Mouse (Mus musculus) lung, postnatal 0 days (tissue): ENCODE data around the gene Mylpf. TPM values are rescaled to one million over a fixed set of nuclear protein-coding genes. Genes with fewer than 3 reads are reported as not detected.
A peak's percentile ranks its signal among the peaks of the same experiment; 100 is the strongest.
"Not testable (repeated sequence)": the region's sequence is repeated elsewhere in the genome, so short reads cannot be mapped to it uniquely, and the experiment has no call there.

Experiments used
- ATAC-seq: fragments of 200-750 bp; cut with Nextera tagmentation; 2 replicates; pipeline ENCODE4 v1.8.0; 2017; ENCODE audit warnings: moderate library complexity
- DNase-seq: peaks from one replicate; pipeline ENCODE4 v3.0.0-alpha.2; 2016; ENCODE audit warnings: low spot score
- H3K27ac ChIP-seq: fragments of 300-500 bp; sonication (generic); 2 replicates; pipeline ENCODE4 v1.5.1; 2014; ENCODE audit warnings: antibody characterized with exemption, mild to moderate bottlenecking, low read length, mixed read lengths
- H3K27me3 ChIP-seq: fragments of 300-500 bp; sonication (generic); replicated peaks from 2 replicates; pipeline ENCODE4 v1.6.1; 2014; ENCODE audit warnings: low read length, mixed read lengths; ENCODE audit not compliant: insufficient read depth
- H3K36me3 ChIP-seq: fragments of 300-500 bp; sonication (generic); 2 replicates; pipeline ENCODE4 v1.6.1; 2014; ENCODE audit warnings: low read length, mixed read lengths; ENCODE audit not compliant: insufficient read depth
- H3K4me1 ChIP-seq: fragments of 300-500 bp; sonication (generic); 2 replicates; pipeline ENCODE4 v1.6.1; 2014; ENCODE audit warnings: antibody characterized with exemption, low read depth, low read length, mixed read lengths; ENCODE audit not compliant: insufficient read depth
- H3K4me2 ChIP-seq: fragments of 300-500 bp; sonication (generic); replicated peaks from 2 replicates; pipeline ENCODE4 v1.6.1; 2014; ENCODE audit warnings: low read depth, mild to moderate bottlenecking, low read length, moderate library complexity, mixed read lengths
- H3K4me3 ChIP-seq: fragments of 300-500 bp; sonication (generic); 2 replicates; pipeline ENCODE4 v1.5.1; 2014; ENCODE audit warnings: low read depth, low read length
- H3K9ac ChIP-seq: fragments of 300-500 bp; sonication (generic); replicated peaks from 2 replicates; pipeline ENCODE4 v1.6.1; 2014; ENCODE audit warnings: low read depth, mild to moderate bottlenecking
- H3K9me3 ChIP-seq: fragments of 300-500 bp; sonication (generic); 2 replicates; pipeline ENCODE4 v1.6.1; 2016; ENCODE audit warnings: low read length, mixed read lengths
- CTCF ChIP-seq: IDR thresholded peaks from 2 replicates; pipeline ENCODE4 v1.5.1; 2016; ENCODE audit warnings: antibody characterized with exemption, mild to moderate bottlenecking
- EP300 ChIP-seq: IDR thresholded peaks from 2 replicates; pipeline ENCODE4 v1.6.1; 2016; ENCODE audit warnings: antibody characterized with exemption, mild to moderate bottlenecking, control low read depth
- WGBS: fragments of 180-500 bp; shearing (Covaris S2); extraction: QIAGEN DNeasy Blood & Tissue Kit; methylation state at CpG from one replicate; pipeline ENCODE4 v1.1.7; 2014; 5-methylcytosine and 5-hydroxymethylcytosine counted together
- polyA plus RNA-seq: library from polyadenylated mRNA; unstranded; fragments of >200 nt; fragmentation: Nextera tagmentation; extraction: Ambion mirVana; gene quantifications from 2 replicates; pipeline ENCODE4 v1.2.1, GENCODE M21; 2015

Gene Mylpf
- polyA plus RNA-seq, 1 experiment from 2014 or later: 6.4 TPM

DNA sequence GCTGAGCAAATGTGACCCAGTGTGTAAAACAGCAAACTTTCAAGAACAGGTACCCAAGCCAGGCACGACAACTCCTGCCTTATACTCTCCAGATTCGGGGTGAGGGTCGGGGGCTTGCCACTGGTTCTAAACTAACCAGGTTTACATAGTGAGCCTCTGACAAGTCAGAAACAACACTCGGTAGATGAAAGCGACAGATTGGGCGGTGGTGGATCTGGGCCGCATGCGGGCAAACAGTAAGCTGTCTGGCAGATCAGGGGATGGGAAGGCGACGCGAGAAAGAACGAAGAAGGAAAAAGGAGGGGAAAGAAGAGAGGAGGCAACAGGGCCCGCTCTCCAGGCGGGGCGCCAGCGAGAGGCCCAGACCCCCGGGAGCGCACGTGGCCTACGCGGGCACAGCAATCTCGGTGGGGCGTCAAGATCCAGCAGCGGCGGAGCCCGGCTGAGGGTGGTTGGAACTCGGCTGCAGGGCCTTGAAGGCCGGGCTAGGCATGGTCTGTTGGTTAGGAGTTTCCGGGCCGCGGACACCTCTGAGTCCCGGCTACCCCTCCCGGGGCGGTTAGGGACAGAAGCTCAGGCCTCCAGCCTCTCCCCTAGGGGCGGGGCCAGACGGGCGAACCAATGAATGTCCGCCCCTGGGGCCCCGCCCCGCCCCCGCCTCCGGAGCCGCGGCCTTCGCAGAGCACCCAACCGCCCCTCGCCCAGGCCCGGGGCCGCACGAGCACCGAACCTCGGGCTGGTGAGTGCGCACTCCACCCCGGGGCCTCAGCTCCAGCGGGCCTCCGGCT is 35.4 kb downstream of the Mylpf start, which contains the start of gene Zfp771:
TSS of gene Zfp771 (plus strand) at position 405 of the 788 bp plus-strand sequence.
- ATAC-seq: peak; percentile 98
- Histone ChIP-seq H3K36me3 (no peaks in the 10 kb centered on the region; the same call in 1 of the 2 replicates), H3K27ac (peak within 1 kb of the TSS; percentile 93), H3K9ac (peak within 1 kb of the TSS; percentile 88), H3K27me3 (no peaks in the 10 kb centered on the region), H3K4me1 (peaks cover 8% of the 10 kb centered on the region; the same call in 1 of the 2 replicates), H3K9me3 (no peaks in the 10 kb centered on the region), H3K4me2 (peak within 1 kb of the TSS; percentile 81), H3K4me3 (peak within 1 kb of the TSS; percentile 74)
- peak; percentile 97 for DNase-seq
- TF ChIP-seq CTCF (no peak; the same call in 1 of the 2 replicates), EP300 (no peak)
- WGBS: 2% methylated on average over 36 of the region's 56 CpGs

DNA sequence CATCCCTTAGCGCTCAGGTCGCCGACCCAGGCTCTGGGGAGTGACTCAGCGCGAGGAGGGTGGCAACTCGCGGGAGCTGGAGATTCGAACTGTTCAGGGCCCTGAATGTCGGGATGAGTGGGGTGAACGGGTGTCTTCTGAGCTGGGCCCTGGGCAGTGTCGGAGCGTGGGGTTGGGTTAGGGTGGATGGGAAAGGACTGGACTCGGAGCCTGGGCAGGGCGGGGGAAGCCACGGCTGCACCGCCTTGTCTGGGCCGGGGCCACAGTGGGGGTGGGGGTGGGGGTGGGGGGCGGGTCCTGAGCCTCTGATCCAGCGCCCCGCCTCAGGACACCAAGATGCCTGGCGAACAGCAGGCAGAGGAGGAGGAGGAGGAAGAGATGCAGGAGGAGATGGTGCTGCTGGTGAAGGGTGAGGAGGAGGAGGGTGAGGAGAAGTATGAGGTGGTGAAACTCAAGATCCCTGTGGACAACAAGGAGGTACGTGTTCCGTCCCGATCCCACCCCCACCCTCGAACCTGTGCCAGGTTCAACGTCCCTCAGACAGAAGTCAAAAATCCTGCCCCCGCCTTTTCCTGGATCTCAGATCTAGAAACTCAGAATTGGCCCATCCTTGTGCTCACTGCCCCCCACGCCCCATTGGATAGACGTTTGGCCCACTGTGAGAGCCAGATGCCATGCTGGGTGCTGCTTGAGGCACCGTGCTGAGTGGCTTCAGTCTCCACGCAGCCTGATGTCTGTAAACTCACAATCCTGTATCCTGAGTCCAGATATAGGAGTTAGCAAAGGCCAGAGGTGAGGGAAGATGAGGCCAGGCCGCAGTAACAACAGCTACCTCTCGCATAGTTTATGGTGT is 36.2 kb downstream of the Mylpf start:
- Histone ChIP-seq H3K4me2 (peak overlapping the region; percentile 81), H3K9ac (peak overlapping the region; percentile 88), H3K27me3 (no peaks in the 10 kb centered on the region), H3K4me3 (peak overlapping the region; percentile 74), H3K27ac (peak overlapping the region; percentile 93), H3K36me3 (peaks cover 4% of the 10 kb centered on the region), H3K4me1 (peaks cover 8% of the 10 kb centered on the region; the same call in 1 of the 2 replicates), H3K9me3 (no peaks in the 10 kb centered on the region)
- 9% methylated on average over 29 of the region's 33 CpGs for WGBS
- TF ChIP-seq EP300 (no peak), CTCF (no peak)
- ATAC-seq: peak; percentile 76
- DNase-seq: no peak

DNA sequence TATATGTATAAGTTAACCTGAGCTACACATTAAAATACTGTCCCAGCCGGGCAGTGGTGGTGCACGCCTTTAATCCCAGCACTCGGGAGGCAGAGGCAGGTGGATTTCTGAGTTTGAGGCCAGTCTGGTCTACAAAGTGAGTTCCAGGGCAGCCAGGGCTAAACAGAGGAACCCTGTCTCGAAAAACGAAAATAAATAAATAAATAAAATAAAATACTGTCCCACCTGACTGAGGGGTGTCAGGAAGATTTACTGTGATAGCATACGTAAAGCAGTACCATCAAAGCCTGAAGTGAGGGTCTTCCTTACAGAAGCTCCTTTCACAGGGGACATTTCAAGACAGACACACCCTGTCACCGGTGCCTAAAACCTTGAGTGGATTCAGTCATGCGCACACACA is 41.8 kb downstream of the Mylpf start:
- WGBS: 91% methylated on average over 8 of the region's 8 CpGs
- not testable (repeated sequence) for H3K4me1 ChIP-seq, H3K36me3 ChIP-seq

DNA sequence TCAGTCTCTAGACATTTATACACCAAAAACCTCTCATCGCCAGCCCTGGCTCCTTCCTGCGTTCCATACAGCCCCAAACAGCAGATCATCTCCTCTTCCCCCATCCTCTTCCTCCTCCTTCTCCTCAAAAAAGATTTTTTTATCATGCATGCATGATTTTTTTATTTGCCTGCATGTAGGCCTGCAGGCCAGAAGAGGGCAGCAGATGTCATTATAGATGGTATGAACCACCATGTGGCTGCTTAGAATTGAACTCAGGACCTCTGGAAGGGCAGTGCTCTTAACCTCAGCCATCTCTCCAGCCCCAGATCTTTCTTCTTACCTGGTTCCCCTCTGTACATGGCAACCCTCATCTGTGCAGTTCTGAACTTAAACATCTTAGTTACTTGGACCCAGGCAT is 43.7 kb downstream of the Mylpf start:
- H3K4me1 ChIP-seq: peaks cover 4% of the 10 kb centered on the region; the same call in 1 of the 2 replicates
- H3K9me3 ChIP-seq: no peaks in the 10 kb centered on the region
- ATAC-seq: no peak
- H3K27me3 ChIP-seq: no peaks in the 10 kb centered on the region
- H3K9ac ChIP-seq: no peak overlapping the region
- H3K4me2 ChIP-seq: no peak overlapping the region
- no peak overlapping the region for H3K4me3 ChIP-seq
- H3K27ac ChIP-seq: no peak overlapping the region
- peak; percentile 62 for DNase-seq
- 87% methylated on average over 2 of the region's 2 CpGs for WGBS
- H3K36me3 ChIP-seq: peaks cover 4% of the 10 kb centered on the region
- TF ChIP-seq EP300 (no peak), CTCF (peak; percentile 66)

More for the DNA sequence above, 41.8 kb downstream of the Mylpf start:
- H3K27ac ChIP-seq, DNase-seq, H3K4me3 ChIP-seq, H3K4me2 ChIP-seq, H3K9me3 ChIP-seq, H3K27me3 ChIP-seq, ATAC-seq, H3K9ac ChIP-seq: not testable (repeated sequence)

DNA sequence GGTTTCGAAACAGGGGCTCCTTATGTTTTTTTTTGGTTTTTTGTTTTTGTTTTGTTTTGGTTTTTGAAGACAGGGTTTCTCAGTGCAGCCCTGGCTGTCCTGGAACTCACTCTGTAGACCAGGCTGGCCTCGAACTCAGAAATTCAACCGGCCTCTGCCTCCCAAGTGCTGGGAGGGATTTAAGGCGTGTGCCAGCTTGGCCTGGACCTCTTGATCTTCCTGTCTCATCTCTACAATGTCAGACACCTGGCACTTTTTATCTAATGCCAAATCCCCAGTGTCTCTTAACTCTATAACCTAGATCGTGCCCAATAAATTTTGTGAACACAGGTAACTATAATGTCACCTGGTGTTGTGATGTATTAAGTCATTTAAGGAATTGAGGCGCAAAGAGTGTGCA is 44.7 kb downstream of the Mylpf start:
- TF ChIP-seq CTCF (no peak), EP300 (no peak)
- no peaks in the 10 kb centered on the region for H3K27me3 ChIP-seq
- 71% methylated on average over 6 of the region's 6 CpGs for WGBS
- H3K27ac ChIP-seq: peak overlapping the region; percentile 81; the same call in 1 of the 2 replicates
- H3K4me3 ChIP-seq: peak overlapping the region; percentile 62
- ATAC-seq (no peak), DNase-seq (no peak)
- peak overlapping the region; percentile 55; the same call in 1 of the 2 replicates for H3K9ac ChIP-seq
- peaks cover 4% of the 10 kb centered on the region; the same call in 1 of the 2 replicates for H3K4me1 ChIP-seq
- H3K4me2 ChIP-seq: peak overlapping the region; percentile 87
- no peaks in the 10 kb centered on the region for H3K9me3 ChIP-seq
- peaks cover 4% of the 10 kb centered on the region; the same call in 1 of the 2 replicates for H3K36me3 ChIP-seq
